Mouse (Mus musculus) liver, postnatal 0 days (tissue): Measurements from ENCODE around the gene Chpf2. TPM values are rescaled to one million over a fixed set of nuclear protein-coding genes. Genes with fewer than 3 reads are reported as not detected.

Source experiments
- ATAC-seq: fragments of 200-750 bp; cut with Nextera tagmentation; 2 replicates; pipeline ENCODE4 v1.8.0; 2017; ENCODE audit warnings: mild to moderate bottlenecking, moderate library complexity
- DNase-seq: peaks from one replicate; pipeline ENCODE4 v3.0.0-alpha.2; 2016
- H3K27ac ChIP-seq: fragments of 300-500 bp; sonication (generic); 2 replicates; pipeline ENCODE4 v1.5.1; 2014; ENCODE audit warnings: antibody characterized with exemption, moderate library complexity, mild to moderate bottlenecking, low read depth
- H3K27me3 ChIP-seq: fragments of 300-500 bp; sonication (generic); 2 replicates; pipeline ENCODE4 v1.6.1; 2014; ENCODE audit warnings: low read length, control low read depth, mixed read lengths; ENCODE audit not compliant: insufficient read depth
- H3K36me3 ChIP-seq: fragments of 300-500 bp; sonication (generic); replicated peaks from 2 replicates; pipeline ENCODE4 v1.6.1; 2014; ENCODE audit warnings: mild to moderate bottlenecking, control low read depth, low read length, moderate library complexity, mixed read lengths; ENCODE audit not compliant: insufficient read depth
- H3K4me1 ChIP-seq: fragments of 300-500 bp; sonication (generic); 2 replicates; pipeline ENCODE4 v1.6.1; 2014; ENCODE audit warnings: antibody characterized with exemption, mild to moderate bottlenecking, control low read depth; ENCODE audit not compliant: insufficient read depth
- H3K4me2 ChIP-seq: fragments of 300-500 bp; sonication (generic); 2 replicates; pipeline ENCODE4 v1.6.1; 2014; ENCODE audit warnings: low read depth, mild to moderate bottlenecking, low read length, moderate library complexity, mixed read lengths
- H3K4me3 ChIP-seq: fragments of 300-500 bp; sonication (generic); 2 replicates; pipeline ENCODE4 v1.5.1; 2014; ENCODE audit warnings: low read depth, low read length
- H3K9ac ChIP-seq: fragments of 300-500 bp; sonication (generic); replicated peaks from 2 replicates; pipeline ENCODE4 v1.6.1; 2014; ENCODE audit warnings: mild to moderate bottlenecking, moderate library complexity
- H3K9me3 ChIP-seq: fragments of 300-500 bp; sonication (generic); 2 replicates; pipeline ENCODE4 v1.6.1; 2016; ENCODE audit warnings: mild to moderate bottlenecking, control low read depth, low read length, mixed read lengths
- CTCF ChIP-seq: sonication (generic); IDR thresholded peaks from 2 replicates; pipeline ENCODE4 v1.5.1; 2016; ENCODE audit warnings: antibody characterized with exemption, low read depth
- EP300 ChIP-seq: IDR thresholded peaks from 2 replicates; pipeline ENCODE4 v1.6.1; 2016; ENCODE audit warnings: antibody characterized with exemption, low read depth, mild to moderate bottlenecking
- WGBS: fragments of 180-500 bp; shearing (Covaris S2); extraction: QIAGEN DNeasy Blood & Tissue Kit; methylation state at CpG from one replicate; pipeline ENCODE4 v1.1.7; 2014; ENCODE audit not compliant: insufficient replicate concordance; 5-methylcytosine and 5-hydroxymethylcytosine counted together
- polyA plus RNA-seq: library from polyadenylated mRNA; unstranded; fragments of >200 nt; fragmentation: Nextera tagmentation; extraction: Ambion mirVana; gene quantifications from 2 replicates; pipeline ENCODE4 v1.2.1, GENCODE M21; 2015

The Chpf2 gene
- polyA plus RNA-seq, 1 experiment from 2014 or later = 15.9 TPM

GRCm38 (mm10) chr5:24597901-24598569 is 11.5 kb downstream of the Chpf2 start:
- H3K9ac ChIP-seq = no peak overlapping the region
- ATAC-seq = no peak; the same call in 1 of the 2 replicates
- peaks cover 55% of the 10 kb centered on the region for H3K27me3 ChIP-seq
- no peak for DNase-seq
- peaks cover 19% of the 10 kb centered on the region for H3K4me1 ChIP-seq
- no peak overlapping the region for H3K27ac ChIP-seq
- peak overlapping the region; percentile 37 for H3K4me3 ChIP-seq
- no peak for TF ChIP-seq CTCF
- TF ChIP-seq EP300 = no peak
- WGBS = 26% methylated on average over 15 of the region's 15 CpGs
- H3K4me2 ChIP-seq = peak overlapping the region; percentile 68
- no peaks in the 10 kb centered on the region for H3K9me3 ChIP-seq
- H3K36me3 ChIP-seq = 0 out of 2 replicates have a peak, but pooled peaks cover 3% of the 10 kb centered on the region

GRCm38 (mm10) chr5:24598570-24599006 is 12.0 kb downstream of the Chpf2 start:
- DNase-seq (peak; percentile 70), ATAC-seq (no peak; the same call in 1 of the 2 replicates)
- Histone ChIP-seq H3K9me3 (no peaks in the 10 kb centered on the region), H3K4me3 (peak overlapping the region; percentile 37), H3K36me3 (0 out of 2 replicates have a peak, but pooled peaks cover 3% of the 10 kb centered on the region), H3K9ac (no peak overlapping the region), H3K4me1 (peaks cover 24% of the 10 kb centered on the region), H3K4me2 (peak overlapping the region; percentile 68), H3K27me3 (peaks cover 57% of the 10 kb centered on the region), H3K27ac (no peak overlapping the region)
- TF ChIP-seq CTCF (peak; percentile 50), EP300 (no peak)
- whole genome bisulfite sequencing = 2% methylated on average over 38 of the region's 41 CpGs

- H3K36me3 ChIP-seq = no peaks in the 10 kb centered on the region
- 23% methylated on average over 8 of the region's 8 CpGs for WGBS
- H3K9me3 ChIP-seq = no peaks in the 10 kb centered on the region
- no peak overlapping the region for H3K4me2 ChIP-seq
- H3K9ac ChIP-seq = no peak overlapping the region
- H3K27me3 ChIP-seq = peaks cover 61% of the 10 kb centered on the region
- H3K27ac ChIP-seq = no peak overlapping the region
- no peak for DNase-seq
- H3K4me1 ChIP-seq = peaks cover 26% of the 10 kb centered on the region
- no peak for TF ChIP-seq CTCF
- no peak overlapping the region for H3K4me3 ChIP-seq
- no peak for ATAC-seq
Observed at GRCm38 (mm10) chr5:24599137-24599536, 12.6 kb downstream of the Chpf2 start.

DNA sequence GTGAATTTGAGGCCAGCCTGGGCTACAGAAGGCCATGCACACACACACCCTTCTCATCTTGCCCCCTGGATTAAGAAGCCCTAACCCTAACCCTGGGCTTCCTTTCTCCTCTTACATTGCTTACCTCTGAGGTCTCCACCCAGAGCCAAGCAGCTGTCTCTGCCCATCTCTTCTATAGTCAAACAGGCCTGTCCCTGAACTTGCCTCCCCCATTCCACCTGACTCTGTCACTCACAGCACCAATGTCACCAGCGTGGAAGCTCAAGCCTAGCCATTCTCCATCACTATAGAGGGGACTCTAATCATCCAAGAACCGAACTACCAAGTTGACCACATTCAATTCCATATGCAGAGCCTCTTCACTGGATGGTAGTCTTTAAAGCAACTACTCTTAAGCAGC is 13.7 kb downstream of the Chpf2 start:
- TF ChIP-seq EP300 (no peak), CTCF (no peak)
- DNase-seq = no peak
- 58% methylated on average over 2 of the region's 2 CpGs for WGBS
- ATAC-seq = no peak
- no peaks in the 10 kb centered on the region for H3K36me3 ChIP-seq
- no peak overlapping the region for H3K9ac ChIP-seq
- no peak overlapping the region for H3K27ac ChIP-seq
- no peak overlapping the region for H3K4me2 ChIP-seq
- peaks cover 72% of the 10 kb centered on the region for H3K27me3 ChIP-seq
- H3K4me3 ChIP-seq = no peak overlapping the region
- H3K9me3 ChIP-seq = no peaks in the 10 kb centered on the region
- peaks cover 30% of the 10 kb centered on the region for H3K4me1 ChIP-seq

GRCm38 (mm10) chr5:24601071-24601835 is 14.7 kb downstream of the Chpf2 start:
- 3% methylated on average over 32 of the region's 33 CpGs for WGBS
- no peaks in the 10 kb centered on the region for H3K36me3 ChIP-seq
- DNase-seq (no peak), ATAC-seq (no peak)
- peaks cover 32% of the 10 kb centered on the region for H3K4me1 ChIP-seq
- peak overlapping the region; percentile 50; the same call in 1 of the 2 replicates for H3K9ac ChIP-seq
- TF ChIP-seq EP300 (no peak), CTCF (no peak)
- no peaks in the 10 kb centered on the region for H3K9me3 ChIP-seq
- H3K27me3 ChIP-seq = peaks cover 81% of the 10 kb centered on the region
- peak overlapping the region; percentile 39; the same call in 1 of the 2 replicates for H3K27ac ChIP-seq
- peak overlapping the region; percentile 40 for H3K4me3 ChIP-seq
- peak overlapping the region; percentile 71 for H3K4me2 ChIP-seq

- Histone ChIP-seq H3K27ac (peak overlapping the region; percentile 60), H3K4me2 (peak overlapping the region; percentile 71), H3K27me3 (peaks cover 86% of the 10 kb centered on the region), H3K9ac (peak overlapping the region; percentile 50), H3K4me3 (peak overlapping the region; percentile 40), H3K4me1 (peaks cover 28% of the 10 kb centered on the region), H3K36me3 (no peaks in the 10 kb centered on the region), H3K9me3 (no peaks in the 10 kb centered on the region)
- ATAC-seq (peak; percentile 26), DNase-seq (peak; percentile 48)
- TF ChIP-seq EP300 = no peak
- no peak for TF ChIP-seq CTCF
- under 1% methylated on average over 68 of the region's 73 CpGs for WGBS
Observed at GRCm38 (mm10) chr5:24601911-24602750, 15.6 kb downstream of the Chpf2 start.
